Mouse (Mus musculus) left cerebral cortex, postnatal 25 days (tissue): ENCODE measurements around the gene Gng13. TPM values are rescaled to one million over a fixed set of nuclear protein-coding genes. Genes with fewer than 3 reads are reported as not detected.

Source experiments
- DNase-seq, 2 experiments: peaks; one replicate each; pipeline ENCODE4 v3.0.0; 2022; ENCODE audit warnings: low spot score in 2 of 2, mixed read lengths in 1 of 2
- intact Hi-C: fragments of 180-260 bp; cut with DNase I; formaldehyde crosslinking; loops from one replicate; pipeline ENCODE4 v1.15.1; 2025
- total RNA-seq, 2 experiments: library from RNA; stranded (reverse); gene quantifications; 2 replicates each; pipeline ENCODE4 v1.2.3; 2021

The Gng13 gene
- 100 to 1,000 TPM; 176 to 196 TPM for total RNA-seq

DNA sequence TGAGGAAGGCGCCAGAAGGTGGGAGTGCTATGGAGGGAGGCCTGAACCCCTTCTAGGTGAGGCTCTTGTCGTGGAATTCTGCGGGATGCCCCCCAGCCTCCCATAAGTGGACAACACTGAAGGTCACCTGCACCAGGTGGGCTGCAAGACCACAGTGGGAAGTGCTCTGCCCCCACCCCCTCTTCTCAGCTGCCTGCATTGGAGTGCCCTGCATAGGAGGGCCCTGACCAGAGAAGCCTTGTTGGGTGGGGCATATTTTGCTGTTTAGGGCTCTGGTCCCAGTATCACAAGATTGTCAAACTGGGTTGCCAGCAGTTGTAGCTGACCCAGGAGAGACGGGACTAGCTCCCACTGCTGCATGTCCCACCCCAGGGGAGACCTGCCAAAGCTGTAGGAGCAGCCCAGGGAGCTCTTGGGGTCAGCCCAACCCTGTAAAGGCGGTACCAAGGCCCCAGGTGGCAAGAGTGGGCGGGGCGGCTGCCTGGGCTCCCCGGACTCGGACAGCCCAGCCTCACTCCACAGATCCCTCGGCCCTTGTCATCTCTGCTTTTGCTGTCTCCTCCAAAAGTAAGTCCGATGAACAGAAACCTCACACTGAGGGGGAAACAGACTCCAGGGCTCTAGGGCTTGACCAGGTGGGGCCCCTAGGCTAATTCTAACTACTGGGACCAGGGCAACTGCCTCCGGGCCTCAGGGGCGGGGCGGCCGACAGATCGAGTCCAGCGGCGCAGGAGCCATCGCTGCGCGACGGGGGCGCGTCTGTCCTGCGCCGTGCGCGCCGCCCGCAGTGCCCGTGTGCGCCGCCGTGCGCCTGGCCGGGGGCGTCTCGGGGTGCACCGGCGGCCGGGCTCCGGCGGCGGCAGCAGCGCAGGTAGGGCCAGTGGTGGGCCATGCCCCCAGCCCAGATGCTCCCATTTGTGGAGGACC is at the start of gene Gng13:
Gene Gng13 (plus strand): TSS at position 461 of the 927 bp plus-strand sequence.
- intact Hi-C loops: no loop called here
- DNase-seq: peak; percentile 47 to 59

DNA sequence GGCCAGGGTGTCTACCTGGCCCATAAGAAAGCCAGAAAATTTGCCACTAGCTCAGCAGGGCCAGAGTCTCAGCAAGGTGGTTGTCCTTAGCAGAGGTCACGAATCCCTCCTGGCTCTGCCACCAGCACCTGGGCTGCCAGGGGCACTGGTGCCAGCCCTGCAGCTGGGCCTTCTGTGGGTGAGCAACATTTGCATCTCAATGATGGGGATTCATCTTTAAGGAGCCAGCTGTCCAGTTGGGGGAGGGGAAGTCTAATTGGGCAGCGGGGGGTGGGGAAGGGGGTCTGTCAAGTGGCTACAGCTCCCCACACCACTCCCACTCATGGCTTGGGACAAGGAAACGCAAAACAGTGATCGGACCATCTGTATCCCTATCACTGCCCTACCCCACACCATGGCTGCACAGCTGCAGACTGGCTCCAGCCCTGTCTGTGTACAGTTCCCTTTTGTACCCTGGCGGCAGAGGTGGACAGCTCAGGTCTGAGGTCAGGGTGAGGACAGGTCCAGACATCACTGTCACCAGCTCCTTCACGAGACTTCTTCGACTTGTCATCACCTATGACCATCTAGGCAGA is 48.4 kb upstream of the Gng13 start:
- DNase-seq: no peak
- intact Hi-C loops: no loop called here

DNA sequence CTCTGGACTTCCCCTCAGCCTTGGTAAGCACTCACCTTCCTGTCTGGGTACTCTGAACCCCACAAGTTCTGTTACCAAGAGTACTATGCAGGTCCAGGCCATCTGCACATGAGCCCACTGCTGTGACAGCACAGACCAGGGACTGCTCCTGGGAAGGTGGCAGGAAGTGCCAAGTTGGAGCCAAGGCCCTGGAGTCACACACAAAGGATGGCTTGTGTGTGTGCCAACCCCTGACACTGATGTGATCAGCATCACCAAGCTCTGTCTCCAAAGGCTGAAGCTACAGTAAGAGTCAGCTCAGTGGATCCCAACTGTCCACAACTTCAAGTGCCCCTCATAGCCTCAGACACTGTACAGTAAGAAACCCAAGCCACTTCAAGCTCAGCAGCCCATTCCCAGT is 44.0 kb upstream of the Gng13 start:
- DNase-seq: no peak

DNA sequence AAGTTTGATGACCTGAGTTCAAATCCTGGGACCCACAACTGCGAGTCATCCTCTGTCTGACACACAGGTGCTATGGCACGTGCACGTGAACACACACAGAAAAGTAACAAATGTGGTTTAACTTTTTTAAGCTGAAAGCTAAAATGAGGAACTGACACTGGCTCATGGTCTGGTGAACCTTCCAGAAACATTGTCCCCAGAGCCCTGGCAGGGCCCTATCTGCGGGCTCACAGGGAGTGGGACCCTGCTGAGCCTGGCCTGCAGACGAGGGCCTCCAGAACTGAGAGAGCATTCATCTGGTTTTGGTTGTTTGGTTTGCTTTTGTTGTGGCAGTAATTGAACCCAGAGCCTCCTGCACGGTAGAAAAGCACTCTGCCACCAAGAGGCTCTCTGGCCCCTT is 39.0 kb upstream of the Gng13 start:
- no peak for DNase-seq
- intact Hi-C loops: no loop called here

More for the DNA sequence above, 44.0 kb upstream of the Gng13 start:
- intact Hi-C loops: no loop called here

DNA sequence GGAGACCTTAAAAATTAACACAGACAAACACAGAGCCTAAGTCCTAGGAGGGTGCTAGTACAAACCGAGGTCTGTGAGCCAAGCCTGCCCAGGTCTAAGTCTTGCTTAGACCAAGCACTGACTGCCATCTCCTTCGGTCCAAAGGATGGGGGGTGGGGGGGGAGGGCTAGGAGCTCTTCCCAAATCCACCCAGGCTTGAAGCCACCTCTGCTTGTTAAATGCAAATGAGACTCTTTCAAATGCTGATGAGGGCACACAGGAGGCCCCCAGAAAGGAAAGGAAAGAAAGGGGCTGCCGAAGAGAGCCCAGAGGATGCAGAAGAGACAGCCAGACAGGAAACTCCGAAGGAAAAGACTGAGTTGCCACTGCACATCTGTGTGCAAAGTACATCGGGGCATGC is 37.2 kb upstream of the Gng13 start:
- DNase-seq: no peak
- intact Hi-C loops: no loop called here

DNA sequence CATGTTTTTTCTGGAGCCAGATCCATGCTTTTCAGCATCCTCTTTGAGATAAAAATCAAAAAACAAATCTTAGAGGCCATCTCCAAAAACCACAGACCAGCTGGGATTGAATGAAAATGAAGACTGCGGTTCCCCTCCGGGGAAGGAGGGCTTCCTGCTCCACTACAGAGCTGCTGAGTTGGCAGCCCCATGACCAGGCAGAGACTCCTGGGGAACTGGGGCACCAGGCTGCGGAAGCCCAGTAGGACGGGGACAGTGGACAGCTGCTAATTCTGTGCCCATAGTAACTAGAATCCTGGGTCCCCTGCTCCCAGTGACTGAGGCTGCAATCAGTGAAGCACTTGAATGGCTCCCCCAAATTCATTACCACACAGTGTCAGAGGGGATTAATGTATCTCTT is 35.3 kb upstream of the Gng13 start:
- intact Hi-C loops: no loop called here
- no peak for DNase-seq

DNA sequence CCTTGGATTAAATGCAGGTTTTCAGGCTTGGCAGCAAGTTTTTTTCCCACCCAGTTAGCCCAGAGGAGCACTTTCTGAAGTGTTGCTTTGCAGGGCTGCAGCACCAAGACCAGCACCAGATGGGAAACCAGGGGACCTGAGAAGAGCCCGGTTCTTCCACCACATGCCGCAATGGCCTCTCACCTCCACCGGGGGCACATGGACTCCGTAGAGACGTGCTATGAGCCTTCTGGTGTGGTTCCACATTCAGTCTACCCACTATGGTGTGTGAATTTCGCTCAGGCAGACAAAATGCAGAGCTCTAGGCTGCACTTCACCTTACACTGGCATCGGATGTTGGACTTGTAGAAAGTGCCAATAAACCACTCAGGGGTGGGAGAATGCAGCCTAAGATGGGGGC is 30.6 kb upstream of the Gng13 start:
- intact Hi-C loops: no loop called here
- DNase-seq: no peak

DNA sequence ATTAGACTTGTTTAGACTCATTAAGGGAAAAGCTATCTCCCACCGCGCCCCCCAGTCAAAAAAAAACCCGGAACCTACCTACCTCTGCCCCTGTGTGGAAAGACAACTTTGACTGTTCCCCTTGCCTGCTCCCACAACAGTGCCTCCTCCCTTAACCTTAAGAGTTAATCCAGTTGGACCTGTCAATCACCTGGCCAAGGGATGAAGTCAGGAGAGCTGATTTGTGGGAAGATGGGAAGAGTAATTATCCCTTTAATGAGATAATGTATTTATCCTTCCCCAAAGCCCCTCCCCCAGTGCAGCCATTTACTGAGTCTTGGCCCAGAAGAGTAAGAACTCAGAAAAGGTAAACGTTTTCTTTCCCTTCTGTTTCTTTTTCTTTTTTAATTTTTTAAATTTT is 28.0 kb upstream of the Gng13 start:
- no peak for DNase-seq
- intact Hi-C loops: no loop called here

DNA sequence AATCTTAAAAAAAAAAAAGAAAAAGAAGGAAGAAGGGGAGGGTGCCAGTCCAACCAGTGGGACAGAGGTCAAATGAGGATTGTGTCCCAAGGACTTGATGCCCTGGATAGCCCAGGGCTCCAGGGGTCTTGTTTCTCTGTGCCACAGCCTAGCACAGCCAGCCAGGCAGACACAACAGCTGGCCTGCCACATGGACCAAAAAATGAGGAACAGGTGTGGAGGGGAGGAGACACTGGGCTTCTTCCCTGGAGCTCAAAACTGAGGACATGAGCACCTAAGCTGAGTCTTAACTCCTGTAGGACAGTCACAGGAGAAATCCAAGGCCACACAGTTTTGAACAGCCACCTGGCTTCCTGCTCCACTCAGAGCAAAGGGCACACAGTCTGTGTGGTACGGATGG is 20.7 kb upstream of the Gng13 start:
- no peak for DNase-seq
- intact Hi-C loops: loop anchor here (5.0 kb wide), 1 partner anchor 299 kb away; no protein-coding TSS in a partner anchor

DNA sequence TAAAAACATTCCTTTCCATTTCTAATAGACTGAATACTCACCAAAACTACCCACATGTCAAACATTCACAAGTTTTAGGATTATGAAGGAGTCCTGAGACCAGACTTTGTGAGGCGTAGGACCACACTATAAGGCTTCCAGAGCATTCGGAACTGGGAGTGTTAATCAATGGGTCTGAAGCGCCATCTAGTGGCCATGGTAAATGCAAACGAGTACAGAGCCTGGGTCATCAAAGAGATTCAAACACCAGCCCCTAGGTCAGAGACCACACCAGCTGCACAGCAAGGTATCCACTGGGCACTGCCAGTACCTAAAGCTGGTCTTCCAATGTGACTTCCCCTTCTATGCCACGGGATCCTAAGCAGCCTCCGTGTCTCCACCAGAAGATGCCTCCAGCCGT is 18.5 kb upstream of the Gng13 start:
- DNase-seq: peak; percentile 84 to 89
- intact Hi-C loops: loop anchor here (1.0 to 5.0 kb wide), 3 partner anchors 131 to 301 kb away; no protein-coding TSS in a partner anchor

DNA sequence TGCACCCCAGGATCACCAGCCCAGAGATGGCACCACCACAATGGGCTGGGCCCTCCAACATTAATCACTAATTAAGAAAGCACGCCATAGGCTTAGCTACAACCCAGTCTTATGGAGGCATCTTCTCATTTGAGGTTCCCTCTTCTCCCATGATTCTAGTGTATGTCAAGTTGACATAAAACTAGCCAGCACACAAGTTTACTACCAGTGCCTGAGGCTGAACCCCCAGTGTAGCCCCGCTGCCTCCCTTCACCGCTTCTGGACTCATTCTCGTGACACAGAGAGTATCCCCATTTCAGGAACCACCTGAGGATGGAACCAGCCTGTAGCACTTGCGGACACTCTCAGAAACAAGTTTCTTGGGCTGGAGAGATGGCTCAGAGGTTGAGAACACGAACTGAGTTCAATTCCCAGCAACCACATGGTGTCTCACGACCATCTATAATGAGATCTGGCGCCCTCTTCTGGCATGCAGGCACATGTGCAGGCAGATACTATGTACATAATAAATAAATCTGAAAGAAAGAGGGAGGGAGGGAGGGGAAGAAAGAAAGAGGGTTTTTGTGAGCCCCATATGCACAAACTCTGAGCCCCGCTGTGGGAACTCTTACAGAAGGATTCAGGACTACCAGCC is 16.0 kb upstream of the Gng13 start:
- intact Hi-C loops: loop anchor here (10.0 kb wide), 1 partner anchor 386 kb away; the partner anchor contains the start of gene Prss29
- no peak for DNase-seq

DNA sequence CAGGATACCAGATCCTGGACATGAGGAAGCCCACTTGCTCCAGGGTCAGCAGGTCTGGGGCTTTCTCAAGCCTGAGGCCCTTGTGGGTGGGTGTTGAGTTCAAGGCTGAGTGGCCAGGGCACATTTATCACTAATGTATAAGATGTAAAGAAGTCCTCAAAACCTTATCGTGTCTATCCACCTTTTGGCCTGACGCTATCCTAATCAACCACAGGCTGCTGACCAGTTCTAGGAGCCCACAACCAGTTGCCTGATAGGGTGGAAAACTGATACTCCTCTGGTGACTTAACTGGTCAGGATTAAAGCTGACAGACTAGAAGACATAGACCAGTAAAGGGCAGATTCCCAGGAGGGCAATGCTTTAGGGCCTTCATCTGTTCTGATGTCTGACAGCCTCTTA is 7.0 kb upstream of the Gng13 start:
- no peak for DNase-seq
- intact Hi-C loops: loop anchor here (10.0 kb wide), 1 partner anchor 395 kb away; the partner anchor contains the start of gene Prss29

DNA sequence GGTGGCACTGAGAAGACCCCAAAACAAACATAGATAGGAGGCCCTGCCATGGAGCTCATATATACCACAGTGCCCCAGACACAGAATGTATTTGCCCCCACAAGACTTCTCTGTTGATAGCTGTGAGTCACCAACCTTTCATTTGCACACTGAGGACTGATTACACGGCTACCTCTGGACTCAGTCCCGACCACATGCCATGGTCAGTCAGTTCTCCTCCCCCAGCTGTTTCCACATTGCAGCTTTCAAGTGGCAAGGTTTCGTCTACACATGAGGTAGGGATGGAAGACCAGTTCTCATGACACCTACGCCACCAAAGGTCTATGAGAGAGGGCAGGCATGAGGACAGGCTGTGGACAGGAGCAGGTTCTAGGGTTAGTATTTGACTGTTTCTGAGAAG is 5.8 kb upstream of the Gng13 start:
- DNase-seq: no peak

DNA sequence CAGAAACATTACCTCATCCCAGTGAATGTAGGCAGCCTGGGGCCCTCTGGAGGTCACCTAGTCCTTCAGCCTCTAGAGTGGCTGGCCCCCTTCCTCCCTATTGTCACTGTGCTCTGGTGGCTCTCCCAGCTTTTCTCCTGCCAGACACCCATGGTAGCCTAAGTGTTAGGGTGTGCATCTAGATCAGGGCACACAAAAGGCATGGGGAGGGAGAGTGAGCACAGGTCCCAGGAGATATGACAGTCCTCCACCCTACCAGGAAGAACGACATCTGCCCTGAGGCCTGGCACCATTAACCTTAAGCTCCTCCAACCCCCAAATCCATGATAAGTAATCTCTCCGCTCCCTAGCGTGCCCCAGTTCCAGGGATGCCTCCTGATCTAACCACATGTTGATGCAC is 1.3 kb upstream of the Gng13 start:
- no peak for DNase-seq
- intact Hi-C loops: no loop called here

More for the DNA sequence above, 5.8 kb upstream of the Gng13 start:
- intact Hi-C loops: no loop called here

DNA sequence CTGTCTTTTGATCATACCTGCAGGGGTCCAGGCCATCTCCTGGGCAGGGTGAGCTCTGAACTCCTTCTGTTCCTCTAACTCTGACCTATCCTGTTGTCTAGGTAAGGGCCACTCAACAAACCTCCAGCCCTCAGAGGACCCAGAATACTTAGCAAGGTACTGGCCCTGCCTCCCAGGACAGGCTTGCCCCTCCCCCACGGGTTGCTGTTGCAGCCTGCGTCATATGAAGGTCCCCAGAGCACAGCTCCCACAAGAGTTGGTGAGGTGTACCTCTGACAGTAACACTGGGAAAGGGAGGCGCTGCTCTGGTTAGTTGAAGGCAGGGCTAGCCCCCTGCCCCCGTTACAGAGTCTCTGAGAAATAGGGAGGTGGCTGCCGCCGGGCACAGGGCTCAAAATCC is 841 bp upstream of the Gng13 start:
- no peak for DNase-seq
- intact Hi-C loops: no loop called here

DNA sequence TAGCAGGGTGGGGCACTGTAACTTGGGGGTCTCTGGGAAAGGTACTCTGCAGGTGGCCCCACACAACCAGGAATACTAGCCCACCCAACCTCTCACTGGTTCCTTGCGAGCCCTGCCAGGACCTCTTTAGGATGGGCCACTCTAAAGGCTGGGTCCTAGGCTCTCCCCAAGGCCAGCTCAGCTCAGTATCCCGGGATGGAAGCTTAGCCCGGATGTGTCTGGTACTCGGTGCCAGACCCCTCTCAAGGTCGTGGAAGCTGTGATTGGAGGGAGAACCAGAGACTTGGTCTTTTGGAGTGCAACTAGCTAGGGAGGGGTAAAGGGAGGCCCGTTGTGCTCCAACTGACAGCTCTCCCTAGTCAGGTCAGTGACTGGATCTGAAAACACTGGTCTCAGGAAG is 720 bp downstream of the Gng13 start:
- DNase-seq: no peak
- intact Hi-C loops: no loop called here

DNA sequence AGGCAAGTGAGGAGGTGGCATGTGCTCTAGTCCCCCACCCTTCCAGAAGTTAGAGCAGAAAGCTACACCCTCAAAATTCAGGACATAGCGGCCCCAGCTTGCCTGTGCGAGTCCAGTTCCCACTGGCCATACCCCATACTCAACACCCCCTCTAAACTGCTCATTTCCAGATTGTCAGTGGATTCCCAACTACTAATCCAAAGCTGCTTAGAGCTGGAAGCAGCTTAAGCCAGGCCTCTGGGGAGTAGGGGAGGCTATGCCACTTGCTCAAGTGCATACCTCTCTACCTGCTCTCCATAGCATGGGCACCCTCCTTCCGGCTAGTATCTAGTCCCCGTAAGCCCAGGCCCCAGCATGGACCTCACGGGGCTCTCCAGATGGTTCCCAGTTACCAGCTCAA is 4.5 kb downstream of the Gng13 start:
- no peak for DNase-seq

DNA sequence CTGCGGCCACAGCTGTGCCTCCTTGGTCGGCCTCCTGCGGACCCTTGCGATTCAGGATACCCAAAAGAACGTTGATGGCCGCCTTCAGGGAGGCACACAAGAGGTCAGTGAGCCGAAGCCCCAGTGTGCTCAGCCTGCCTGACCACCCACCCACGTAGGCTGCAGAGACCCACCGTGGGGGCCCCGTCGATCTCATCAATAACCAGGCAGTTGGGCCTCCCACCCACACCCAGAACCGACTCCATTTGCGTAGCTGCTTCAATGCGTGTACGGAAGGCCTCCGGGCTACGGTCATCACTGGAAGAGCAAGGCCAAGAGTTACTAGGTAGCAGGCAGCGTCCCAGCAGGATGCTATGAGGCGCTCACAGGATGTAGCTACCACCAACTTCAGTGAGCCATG is 6.5 kb downstream of the Gng13 start:
- DNase-seq: no peak
- intact Hi-C loops: no loop called here

More for the DNA sequence above, 4.5 kb downstream of the Gng13 start:
- intact Hi-C loops: no loop called here

DNA sequence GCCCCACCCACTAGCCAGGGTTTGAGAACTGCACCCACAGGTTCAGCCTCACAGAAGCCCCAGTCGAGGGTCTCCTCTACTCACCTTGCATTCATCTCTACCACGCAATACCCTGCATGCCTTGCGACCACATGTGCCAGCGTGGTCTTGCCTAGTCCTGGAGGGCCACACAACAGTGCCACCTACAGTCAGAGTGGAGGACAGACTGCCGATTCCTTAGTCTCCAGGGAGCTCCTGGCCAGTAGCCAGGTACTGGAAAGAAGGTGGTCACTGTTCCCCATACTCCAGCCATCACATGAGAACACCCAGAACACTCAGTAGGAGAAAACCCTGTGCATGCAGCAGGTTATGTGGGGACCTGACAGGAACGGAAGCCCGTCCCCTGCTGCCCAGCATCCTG is 6.9 kb downstream of the Gng13 start:
- intact Hi-C loops: no loop called here
- DNase-seq: no peak

DNA sequence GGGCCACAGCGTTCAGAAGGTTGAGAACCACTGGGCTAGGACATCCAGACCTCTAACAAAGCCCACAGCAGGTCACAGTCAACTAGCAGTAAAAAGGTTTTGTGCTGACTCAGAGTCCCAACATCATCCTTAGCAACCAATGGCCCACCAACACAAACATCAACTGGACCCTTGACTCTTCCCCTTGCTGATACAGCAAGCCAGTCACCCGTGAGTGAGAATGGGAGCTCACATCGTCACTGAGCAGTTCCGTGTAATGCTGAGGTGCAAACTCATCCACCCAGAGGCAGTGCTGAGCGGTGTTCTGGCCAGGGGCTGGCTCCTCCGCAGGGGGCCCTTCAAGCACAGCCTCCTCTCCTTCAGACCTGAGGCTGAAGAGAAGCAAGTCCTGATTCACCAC is 8.3 kb downstream of the Gng13 start:
- no peak for DNase-seq
- intact Hi-C loops: no loop called here
